Mouse (Mus musculus) MEL (cell line): ENCODE results near the gene Car15.

ENCODE experiments used
- BHLHE40 ChIP-seq: IDR thresholded peaks from 2 replicates; pipeline ENCODE4 v1.6.1; 2012; ENCODE audit warnings: low read depth, mild to moderate bottlenecking, inconsistent platforms, low read length, improper control_type of control experiment, borderline replicate concordance
- CTCF ChIP-seq, 3 experiments: IDR thresholded peaks in 2 of 3; conservative IDR thresholded peaks in 1 of 3; 2 replicates each; pipeline ENCODE4 v1.5.1; 2011 to 2012; ENCODE audit warnings: low read length in 3 of 3, low read depth in 2 of 3, mild to moderate bottlenecking in 2 of 3, improper control_type of control experiment in 1 of 3, inconsistent platforms in 1 of 3, mixed read lengths in 1 of 3, moderate library complexity in 1 of 3; ENCODE audit not compliant: control insufficient read depth in 1 of 3, insufficient read depth in 1 of 3, poor library complexity in 1 of 3, severe bottlenecking in 1 of 3
- NRF1 ChIP-seq: IDR thresholded peaks from 2 replicates; pipeline ENCODE4 v1.6.1; 2014; ENCODE audit warnings: low read depth, mild to moderate bottlenecking, inconsistent platforms, low read length, improper control_type of control experiment, moderate library complexity; ENCODE audit not compliant: poor library complexity, insufficient read depth, severe bottlenecking

DNA sequence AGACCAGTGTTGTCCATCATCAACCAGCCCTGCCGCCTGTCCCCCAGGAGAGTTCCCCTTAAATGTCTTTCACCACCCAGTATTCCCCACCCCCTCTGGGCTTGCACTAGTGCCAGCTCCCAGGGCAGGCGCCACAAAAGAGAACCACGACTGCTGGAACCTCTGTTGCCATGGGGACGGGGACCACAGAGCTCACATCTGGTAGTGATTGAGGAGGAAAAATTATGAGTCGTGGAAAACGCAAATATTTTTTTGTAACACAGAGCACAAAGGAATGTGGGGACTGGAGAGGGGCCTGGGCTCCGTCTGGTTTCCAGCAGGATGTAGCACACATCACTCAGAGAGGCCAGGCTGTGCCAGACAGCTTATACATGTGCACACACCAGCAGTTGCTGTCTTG, 28.5 kb downstream of the Car15 start:
- TF ChIP-seq NRF1 (no peak), CTCF (IDR thresholded peaks at IDR 0.05 in 2 of 3, conservative IDR thresholded peaks at IDR 0.05 in 1 of 3; ENCODE audit: control insufficient read depth in 1 of 3, insufficient read depth in 1 of 3, low read depth in 2 of 3, low read length in 3 of 3, poor library complexity in 1 of 3, severe bottlenecking in 1 of 3) (no peak), BHLHE40 (no peak)
